Mouse (Mus musculus) cerebellum, adult 9-10 months (tissue): Measurements from ENCODE around the gene Btbd11.
"Not testable (repeated sequence)": the region's sequence is repeated elsewhere in the genome, so short reads cannot be mapped to it uniquely, and the experiment has no call there.

ENCODE experiments used
- DNase-seq: peaks from one replicate; pipeline ENCODE4 v3.0.0; 2022

Btbd11 gene

GRCm38 (mm10) chr10:85694429-85694828 is 307.8 kb downstream of the Btbd11 start:
- DNase-seq: not testable (repeated sequence)

DNA sequence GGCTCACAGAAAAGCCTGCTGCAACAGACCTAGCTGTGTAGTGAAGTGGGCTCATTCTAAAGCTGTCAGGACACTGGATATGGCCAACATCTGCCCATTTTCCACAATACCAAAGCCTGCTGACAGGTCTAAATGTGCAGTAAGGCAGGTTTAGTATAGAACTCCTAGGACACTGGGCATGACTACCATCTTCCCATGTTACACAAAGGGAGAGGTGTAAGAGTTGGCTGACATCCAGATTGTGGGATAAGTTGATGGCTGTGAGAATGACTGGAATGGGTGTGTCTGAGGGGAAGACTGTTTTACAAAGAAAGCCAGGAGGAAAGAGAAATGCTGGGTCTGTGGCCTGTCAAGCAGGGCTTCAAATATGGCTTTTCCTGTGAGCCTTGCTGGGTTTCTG is 313.1 kb downstream of the Btbd11 start:
- DNase-seq: no peak

DNA sequence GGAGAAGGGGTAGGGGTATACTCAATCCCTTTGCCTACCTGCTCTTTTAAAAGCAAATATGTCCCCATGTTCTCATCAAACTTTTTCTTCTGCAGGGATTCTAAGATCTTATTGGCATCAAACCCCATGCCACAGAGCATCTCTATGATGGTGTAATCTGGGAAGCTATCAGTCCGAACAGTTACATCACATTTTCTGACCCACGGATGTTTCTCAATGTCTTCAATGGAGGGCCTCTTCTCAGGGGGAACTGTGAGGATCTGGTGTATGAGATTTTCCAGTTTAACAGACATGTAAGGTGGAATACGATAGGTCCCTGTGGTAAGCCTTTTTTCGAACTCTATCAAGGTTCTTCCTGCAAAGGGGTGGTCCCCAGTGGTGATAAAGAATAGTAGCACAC is 323.2 kb downstream of the Btbd11 start:
- not testable (repeated sequence) for DNase-seq
